Mouse (Mus musculus) small intestine, adult 2 months (tissue): Measurements from ENCODE around the gene Prkcb.

Experiments
- CTCF ChIP-seq: fragments of 200-500 bp; IDR thresholded peaks from 2 replicates; pipeline ENCODE4 v1.5.1; 2012; ENCODE audit warnings: low read depth, mild to moderate bottlenecking, control low read depth, inconsistent platforms, low read length, moderate library complexity, mixed read lengths; ENCODE audit not compliant: insufficient replicate concordance, insufficient read length; ENCODE audit errors: extremely low read depth
- POLR2A ChIP-seq: fragments of 200-500 bp; IDR thresholded peaks from 2 replicates; pipeline ENCODE4 v1.6.1; 2012; ENCODE audit warnings: low read depth, mild to moderate bottlenecking, control low read depth, inconsistent platforms, low read length, moderate library complexity

DNA sequence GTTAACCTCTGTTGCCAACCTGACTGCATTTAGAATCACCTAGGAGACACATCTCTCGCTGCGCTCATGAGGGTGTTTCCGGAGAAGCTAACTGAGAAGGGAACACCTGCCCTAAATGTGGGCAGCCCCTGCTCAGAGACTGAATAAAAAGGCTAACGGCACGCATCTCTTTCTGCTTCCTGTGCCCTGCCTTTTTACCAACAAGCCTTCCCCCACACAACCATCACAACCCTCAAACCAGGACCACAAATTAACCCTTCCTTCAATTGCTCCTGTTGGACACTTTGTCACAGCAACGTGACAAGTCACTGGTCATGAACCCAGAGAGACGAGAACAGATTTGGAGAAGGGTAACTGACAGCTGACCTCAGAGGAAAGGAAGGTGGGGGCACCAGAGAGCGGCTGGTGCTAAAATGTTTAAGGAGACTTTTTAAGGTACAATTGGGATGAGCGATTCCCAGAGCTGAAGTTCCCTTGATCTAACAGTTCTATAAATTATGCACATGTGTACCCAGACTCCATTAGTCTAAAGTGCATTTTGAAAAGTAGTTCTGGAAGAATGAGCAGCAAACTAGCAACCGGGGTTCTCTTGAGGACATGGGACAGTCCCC is 41.2 kb upstream of the Prkcb start:
- TF ChIP-seq CTCF (no peak), POLR2A (no peak)
